Comparison of ENCODE assay signal across 7 mouse cellular contexts in the genomic region with DNA sequence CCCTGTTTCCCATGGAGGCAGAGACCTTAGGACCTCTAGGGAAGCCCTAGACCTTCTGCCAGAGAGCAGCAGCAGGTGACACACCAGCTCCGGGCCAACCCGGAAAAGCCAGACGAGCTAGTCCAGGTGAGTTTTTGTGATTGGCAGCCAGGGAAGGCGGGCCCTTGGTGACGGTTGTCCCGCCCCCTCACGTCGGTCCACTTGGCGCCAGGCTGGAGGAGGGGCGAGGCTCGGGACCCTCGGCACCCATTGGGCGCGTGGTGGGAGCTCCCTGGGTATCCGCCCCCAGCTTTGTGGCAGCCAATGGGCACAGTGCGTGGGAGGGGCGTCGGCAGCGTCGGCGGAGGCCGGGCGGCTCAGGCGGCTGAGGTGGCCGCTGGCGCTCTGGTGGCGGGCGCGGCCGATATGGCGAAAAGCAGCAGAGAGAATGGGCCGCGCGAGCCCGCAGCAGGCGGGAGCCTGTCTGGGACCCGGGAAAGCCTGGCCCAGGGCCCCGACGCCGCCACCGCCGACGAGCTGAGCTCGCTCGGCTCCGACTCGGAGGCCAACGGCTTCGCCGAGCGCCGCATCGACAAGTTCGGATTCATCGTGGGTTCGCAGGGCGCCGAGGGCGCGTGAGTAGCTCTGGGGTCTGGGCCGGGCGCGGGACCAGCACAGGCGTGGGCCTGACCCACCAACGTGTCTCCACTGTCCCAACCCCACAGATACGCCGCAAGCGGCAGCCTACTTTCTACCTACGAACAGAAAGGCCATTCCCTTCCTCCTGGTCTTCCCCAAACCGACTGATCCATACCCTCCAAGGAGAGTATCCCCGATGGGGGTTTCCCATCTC. TPM values are rescaled to one million over a fixed set of nuclear protein-coding genes. Genes with fewer than 3 reads are reported as not detected.
DNase-seq lines count a peak whose midpoint lies in the region; ATAC-seq lines count a peak whose summit lies in the region.

Gene Tbc1d10a, plus strand, starts transcription at position 304 of the 832 bp plus-strand sequence.

- peak within 1 kb of the TSS; percentile 87 for H3K4me3 ChIP-seq in intestine, embryonic 16.5 days (ENCODE audit: low read length)
- peak within 1 kb of the TSS; percentile 81 for H3K4me3 ChIP-seq in midbrain, embryonic 11.5 days (ENCODE audit: low read depth, low read length)

- no peaks in the 10 kb centered on the region for H3K9me3 ChIP-seq in intestine, embryonic 16.5 days (ENCODE audit: control insufficient read depth, low read length)
- no peaks in the 10 kb centered on the region for H3K9me3 ChIP-seq in midbrain, embryonic 11.5 days (ENCODE audit: control insufficient read depth, low read length)

- DNase-seq in adrenal gland, adult 8-10 months: peak; percentile 98
- DNase-seq in embryo, embryonic 9.5 days (ENCODE audit: extremely low spot score): peak; percentile 96
- DNase-seq in gastrocnemius, postnatal 4 days (ENCODE audit: low spot score in 2 of 2): peak; percentile 92 to 97
- DNase-seq in left cerebral cortex, postnatal 36 days (ENCODE audit: low spot score in 2 of 2): peak; percentile 98
- peak; percentile 98 for DNase-seq in midbrain, embryonic 11.5 days (ENCODE audit: low spot score, missing footprints)
- DNase-seq in skeletal muscle tissue, adult 2 months (ENCODE audit: low read depth, low spot score): peak; percentile 95

- H3K27ac ChIP-seq in intestine, embryonic 16.5 days (ENCODE audit: low read length): peak within 1 kb of the TSS; percentile 72
- no peak within 1 kb of the TSS for H3K27ac ChIP-seq in midbrain, embryonic 11.5 days (ENCODE audit: low read depth, low read length)

- peaks cover 22% of the 10 kb centered on the region for H3K4me1 ChIP-seq in intestine, embryonic 16.5 days (ENCODE audit: control insufficient read depth, insufficient read depth, low read length)
- H3K4me1 ChIP-seq in midbrain, embryonic 11.5 days (ENCODE audit: control insufficient read depth, insufficient read depth, low read length): peaks cover 7% of the 10 kb centered on the region

- intact Hi-C loops in left cerebral cortex, postnatal 36 days (cut with DNase I): no loop called here

- H3K9ac ChIP-seq in intestine, embryonic 16.5 days (ENCODE audit: low read depth, low read length): peak within 1 kb of the TSS; percentile 95
- peak within 1 kb of the TSS; percentile 87 for H3K9ac ChIP-seq in midbrain, embryonic 11.5 days (ENCODE audit: low read length)

- H3K36me3 ChIP-seq in intestine, embryonic 16.5 days (ENCODE audit: control insufficient read depth, insufficient read depth, low read length): peaks cover 3% of the 10 kb centered on the region
- H3K36me3 ChIP-seq in midbrain, embryonic 11.5 days (ENCODE audit: control insufficient read depth, insufficient read depth, low read length): peaks cover 4% of the 10 kb centered on the region

- H3K4me2 ChIP-seq in intestine, embryonic 16.5 days (ENCODE audit: low read depth, low read length): peak within 1 kb of the TSS; percentile 91
- H3K4me2 ChIP-seq in midbrain, embryonic 11.5 days: peak within 1 kb of the TSS; percentile 86

- under 1% methylated on average over 70 of the region's 71 CpGs for WGBS in intestine, embryonic 16.5 days
- under 1% methylated on average over 71 of the region's 71 CpGs for WGBS in midbrain, embryonic 11.5 days

- no peaks in the 10 kb centered on the region for H3K27me3 ChIP-seq in intestine, embryonic 16.5 days (replicated peaks; ENCODE audit: control insufficient read depth, insufficient read depth, low read length)
- no peaks in the 10 kb centered on the region for H3K27me3 ChIP-seq in midbrain, embryonic 11.5 days (ENCODE audit: control insufficient read depth, insufficient read depth, low read length)

- ATAC-seq in intestine, embryonic 16.5 days: peak; percentile 100
- peak; percentile 100 for ATAC-seq in midbrain, embryonic 11.5 days (ENCODE audit: low FRiP score)

RNA-seq across cellular contexts. Expression of gene Tbc1d10a, which starts in this region (rescaled TPM):
- 10 to 100 TPM; 18.6 to 24.7 (median 21.9) TPM for total RNA-seq in adrenal gland, adult 8-10 months (2022)
- total RNA-seq in gastrocnemius, postnatal 4 days (2021): 10 to 100 TPM; 10.1 to 12.2 TPM
- 34.0 and 37.2 TPM in 2 replicates for polyA plus RNA-seq in intestine, embryonic 16.5 days (2015; fragmentation: Nextera tagmentation; extraction: Ambion mirVana)
- 10 to 100 TPM; 32.7 to 36.2 TPM for total RNA-seq in left cerebral cortex, postnatal 36 days (2021)
- 14.6 and 17.3 TPM in 2 replicates for polyA plus RNA-seq in midbrain, embryonic 11.5 days (2014; fragmentation: Nextera tagmentation; extraction: Ambion mirVana)
